Mouse (Mus musculus) megakaryocyte progenitor cell, adult 5-6 weeks (primary cell): Measurements from ENCODE around the gene H2-Q6. TPM values are rescaled to one million over a fixed set of nuclear protein-coding genes. Genes with fewer than 3 reads are reported as not detected.
"Not testable (repeated sequence)": the region's sequence is repeated elsewhere in the genome, so short reads cannot be mapped to it uniquely, and the experiment has no call there.

Experiments
- ATAC-seq: replicated peaks from 2 replicates; pipeline ENCODE4 v1.8.0; 2016; ENCODE audit warnings: mild to moderate bottlenecking, moderate TSS enrichment, inconsistent platforms; ENCODE audit not compliant: poor library complexity
- total RNA-seq, 2 experiments: library from RNA; stranded (forward) in 1 of 2; stranded (reverse) in 1 of 2; fragments of 157-497, 149-512 nt in 1 of 2; fragments of 200-1000 nt in 1 of 2; gene quantifications; 2 replicates each; pipeline versions ENCODE4 v1.2.3 to v1.2.4; 2015 to 2017

The H2-Q6 gene
- total RNA-seq, 2 experiments from 2014 or later, result 25.6 to 37.3 TPM

DNA sequence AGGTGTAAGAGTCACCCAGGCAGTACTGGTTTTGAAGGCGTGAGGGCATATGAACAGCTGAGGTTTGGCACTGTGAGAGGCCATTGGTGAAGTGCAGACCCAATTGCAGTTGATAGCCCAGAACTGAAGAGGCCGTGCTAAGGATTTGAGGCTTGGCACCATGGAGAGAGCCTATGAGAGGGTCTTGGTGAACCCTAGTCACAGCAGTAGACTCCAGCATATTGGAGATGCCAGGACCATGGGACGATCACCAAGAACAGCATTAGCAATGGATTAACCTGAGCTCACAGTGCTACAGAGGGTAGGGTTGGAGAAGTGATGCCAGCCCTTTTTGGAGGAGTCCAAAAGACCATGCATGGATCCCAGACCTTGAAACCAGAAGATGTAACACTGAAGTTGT is 7.5 kb downstream of the H2-Q6 start:
- not testable (repeated sequence) for ATAC-seq

DNA sequence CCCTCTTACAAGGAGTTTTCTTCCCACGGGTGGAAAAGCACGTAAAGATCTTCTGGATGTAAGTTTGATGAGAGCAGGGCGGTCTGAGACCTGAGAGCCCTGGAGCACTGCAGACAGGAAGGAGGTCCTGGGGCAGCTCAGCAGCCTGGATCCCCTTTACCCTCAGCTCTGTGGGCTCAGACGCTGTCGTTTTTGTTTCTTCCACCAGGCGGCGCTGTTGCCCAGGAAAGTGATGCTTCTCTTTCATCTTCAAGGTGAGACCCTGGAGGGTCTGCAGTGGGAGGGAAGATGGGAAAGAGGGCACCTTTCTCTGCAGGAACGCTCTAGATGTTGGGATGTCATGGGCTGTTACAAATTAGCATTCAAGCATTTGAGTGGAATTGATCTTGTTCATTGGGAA is 10.2 kb downstream of the H2-Q6 start:
- 0 out of 2 replicates have a peak, but pooled peaks have one; percentile 23 for ATAC-seq

DNA sequence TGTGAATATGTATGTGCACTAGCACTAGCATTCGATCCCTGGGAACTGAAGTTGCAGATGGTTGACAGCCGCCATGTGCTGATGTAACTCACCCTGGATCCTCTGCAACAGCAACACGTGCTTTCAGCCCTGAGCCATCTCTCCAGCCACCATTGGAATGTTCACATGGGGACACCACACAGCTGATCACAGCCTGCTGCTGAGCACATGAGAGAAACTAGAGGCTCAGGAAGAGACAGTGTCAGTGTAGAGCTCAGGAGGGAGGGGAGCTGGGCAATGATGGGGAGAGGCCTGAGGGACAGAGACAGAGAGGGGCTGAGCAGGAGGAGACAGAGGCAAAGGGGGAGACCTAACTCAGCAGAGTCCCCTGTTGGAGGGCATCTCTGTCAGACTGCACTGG is 10.9 kb downstream of the H2-Q6 start:
- ATAC-seq, result not testable (repeated sequence)

DNA sequence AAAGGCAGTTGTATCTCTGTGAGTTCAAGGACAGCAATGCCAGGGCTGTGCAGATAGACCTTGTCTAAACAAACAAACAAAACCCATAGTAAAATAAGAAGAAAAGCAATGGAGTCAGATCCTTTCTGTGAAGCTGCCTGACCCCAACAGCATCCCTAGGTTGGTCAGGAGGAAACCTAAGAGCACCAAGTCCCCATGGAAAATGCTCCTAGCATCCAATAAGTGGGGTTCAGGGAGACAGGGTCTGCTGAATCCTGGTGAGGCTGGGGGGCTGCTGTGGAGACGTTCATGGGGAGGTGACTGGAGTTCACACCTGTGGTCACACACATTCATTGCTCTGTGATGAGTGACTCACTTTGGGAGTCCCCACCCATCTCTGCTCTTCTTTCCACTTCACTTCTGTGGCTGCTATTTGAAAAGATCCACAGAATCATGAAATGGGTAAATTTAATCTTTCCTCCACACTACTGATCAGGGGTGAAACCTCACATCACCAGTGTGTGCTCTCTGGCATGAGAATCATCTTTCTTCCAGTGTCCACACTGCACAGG is 12.8 kb downstream of the H2-Q6 start:
- ATAC-seq, result not testable (repeated sequence)

GRCm38 (mm10) chr17:35438395-35438794 is 13.7 kb downstream of the H2-Q6 start:
- ATAC-seq, result not testable (repeated sequence)

DNA sequence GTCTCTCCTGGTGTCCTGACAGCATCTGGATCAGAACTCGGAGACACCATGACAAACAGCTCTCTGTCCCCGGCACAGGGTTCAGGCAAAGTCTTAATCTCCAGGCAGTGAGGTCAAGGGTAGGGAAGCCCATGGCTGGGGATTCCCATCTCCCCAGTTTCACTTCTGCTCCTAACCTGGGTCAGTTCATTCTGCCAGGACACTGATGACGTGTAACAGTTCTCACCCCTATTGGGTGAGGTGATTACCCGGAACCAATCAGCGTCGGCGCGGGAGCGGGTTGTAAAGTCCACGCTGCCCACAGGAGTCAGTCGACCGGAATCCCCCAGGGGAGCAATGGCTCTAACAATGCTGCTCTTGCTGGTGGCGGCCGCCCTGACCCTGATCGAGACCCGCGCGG is 14.2 kb downstream of the H2-Q6 start, which contains the start of gene H2-Q7:
H2-Q7 (plus strand) TSS at position 271 of the 400 bp plus-strand sequence.
- ATAC-seq, result peak; percentile 97

DNA sequence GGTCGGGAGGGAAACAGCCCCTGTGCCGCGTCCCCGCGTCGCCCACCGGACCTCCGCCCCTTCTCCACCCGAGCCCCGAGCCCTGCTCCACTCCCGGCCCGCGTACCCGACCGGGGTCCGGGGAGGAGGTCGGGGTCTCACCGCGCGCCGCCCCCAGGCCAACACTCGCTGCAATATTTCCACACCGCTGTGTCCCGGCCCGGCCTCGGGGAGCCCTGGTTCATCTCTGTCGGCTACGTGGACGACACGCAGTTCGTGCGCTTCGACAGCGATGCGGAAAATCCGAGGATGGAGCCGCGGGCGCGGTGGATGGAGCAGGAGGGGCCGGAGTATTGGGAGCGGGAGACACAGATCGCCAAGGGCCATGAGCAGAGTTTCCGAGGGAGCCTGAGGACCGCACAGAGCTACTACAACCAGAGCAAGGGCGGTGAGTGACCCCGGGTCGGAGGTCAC is 14.7 kb downstream of the H2-Q6 start:
- ATAC-seq, result not testable (repeated sequence)

DNA sequence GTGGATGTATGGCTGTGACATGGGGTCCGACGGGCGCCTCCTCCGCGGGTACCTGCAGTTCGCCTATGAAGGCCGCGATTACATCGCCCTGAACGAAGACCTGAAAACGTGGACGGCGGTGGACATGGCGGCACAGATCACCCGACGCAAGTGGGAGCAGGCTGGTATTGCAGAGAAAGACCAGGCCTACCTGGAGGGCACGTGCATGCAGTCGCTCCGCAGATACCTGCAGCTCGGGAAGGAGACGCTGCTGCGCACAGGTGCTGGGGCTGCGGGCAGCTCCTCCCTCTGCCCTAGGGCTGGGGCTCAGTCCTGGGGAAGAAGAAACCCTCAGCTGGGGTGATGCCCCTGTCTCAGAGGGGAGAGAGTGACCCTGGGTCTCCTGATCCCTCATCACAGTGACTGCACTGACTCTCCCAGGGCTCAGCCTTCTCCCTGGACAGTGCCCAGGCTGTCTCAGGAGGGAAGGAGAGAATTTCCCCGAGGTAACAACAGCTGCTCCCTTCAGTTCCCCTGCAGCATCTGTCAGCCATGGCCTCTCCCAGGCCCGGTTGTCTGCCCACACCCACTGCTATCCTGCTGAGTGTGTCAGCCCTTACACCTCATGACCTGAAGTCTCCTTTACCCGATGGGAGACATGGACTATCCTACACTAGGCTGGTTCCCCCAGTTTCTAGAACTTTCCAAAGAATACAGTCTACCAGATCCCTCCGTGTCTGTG is 15.4 kb downstream of the H2-Q6 start:
- ATAC-seq, result not testable (repeated sequence)

- ATAC-seq, result not testable (repeated sequence)
Measured at GRCm38 (mm10) chr17:35442376-35442775, 17.7 kb downstream of the H2-Q6 start.

- ATAC-seq, result not testable (repeated sequence)
Measured at GRCm38 (mm10) chr17:35444510-35444909, 19.9 kb downstream of the H2-Q6 start.

- ATAC-seq, result not testable (repeated sequence)
Measured at GRCm38 (mm10) chr17:35458247-35458646, 33.6 kb downstream of the H2-Q6 start.

GRCm38 (mm10) chr17:35460513-35461341 is 36.1 kb downstream of the H2-Q6 start:
- peak; percentile 88 for ATAC-seq

DNA sequence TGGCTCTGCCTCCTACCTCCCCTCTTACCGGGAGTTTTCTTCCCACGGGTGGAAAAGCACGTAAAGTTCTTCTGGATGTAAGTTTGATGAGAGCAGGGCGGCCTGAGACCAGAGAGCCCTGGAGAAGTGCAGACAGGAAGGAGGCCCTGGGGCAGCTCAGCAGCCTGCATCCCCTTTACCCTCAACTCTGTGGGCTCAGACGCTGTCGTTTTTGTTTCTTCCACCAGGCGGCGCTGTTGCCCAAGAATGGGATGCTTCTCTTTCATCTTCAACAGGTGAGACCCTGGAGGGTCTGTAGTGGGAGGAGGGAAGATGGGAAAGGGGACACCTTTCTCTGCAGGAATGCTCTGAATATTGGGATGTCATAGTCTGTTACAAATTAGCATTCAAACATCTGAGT is 41.0 kb downstream of the H2-Q6 start:
- ATAC-seq, result peak; percentile 54; the same call in 1 of the 2 replicates

GRCm38 (mm10) chr17:35468936-35469335 is 44.3 kb downstream of the H2-Q6 start:
- not testable (repeated sequence) for ATAC-seq

DNA sequence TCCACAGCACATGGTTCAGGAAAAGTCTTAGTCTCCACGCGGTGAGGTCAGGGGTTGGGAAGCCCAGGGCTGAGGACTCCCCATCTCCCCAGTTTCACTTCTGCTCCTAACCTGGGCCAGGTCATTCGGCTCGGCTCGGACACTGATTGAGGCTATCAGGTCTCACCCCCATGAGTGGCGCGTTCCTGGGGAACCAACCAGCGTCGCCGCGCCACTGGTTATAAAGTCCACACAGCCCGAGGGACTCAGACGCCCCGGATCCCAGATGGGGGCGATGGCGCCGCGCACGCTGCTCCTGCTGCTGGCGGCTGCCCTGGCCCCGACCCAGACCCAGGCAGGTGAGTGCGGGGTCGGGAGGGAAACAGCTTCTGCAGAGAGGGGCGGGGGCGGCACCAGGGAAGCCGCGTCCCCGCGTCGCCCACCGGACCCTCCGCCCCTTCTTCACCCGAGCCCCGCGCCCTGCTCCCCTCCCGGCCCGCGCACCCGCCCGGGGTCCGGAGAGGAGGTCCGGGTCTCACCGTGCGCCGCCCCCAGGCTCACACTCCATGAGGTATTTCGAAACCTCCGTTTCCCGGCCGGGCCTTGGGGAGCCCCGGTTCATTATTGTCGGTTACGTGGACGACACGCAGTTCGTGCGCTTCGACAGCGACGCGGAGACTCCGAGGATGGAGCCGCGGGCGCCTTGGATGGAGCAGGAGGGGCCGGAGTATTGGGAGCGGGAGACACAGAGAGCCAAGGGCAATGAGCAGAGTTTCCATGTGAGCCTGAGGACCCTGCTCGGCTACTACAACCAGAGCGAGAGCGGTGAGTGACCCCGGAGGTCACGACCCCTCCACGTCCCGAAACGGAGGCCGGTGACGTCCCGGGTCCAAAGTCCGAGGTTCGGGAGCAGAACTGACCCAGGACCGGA is 45.4 kb downstream of the H2-Q6 start, which contains the start of gene H2-Q10:
H2-Q10 (plus strand) TSS at position 248 of the 910 bp plus-strand sequence.
- ATAC-seq, result no peak

Other genes starting within 250 kb of the H2-Q6 start
- 5.8 and 12.4 TPM in 2 replicates for gene Aif1, start 248.8 kb upstream of the H2-Q6 start, total RNA-seq (2015)
- 8.9 and 11.5 TPM in 2 replicates for gene Aif1, start 248.8 kb upstream of the H2-Q6 start, total RNA-seq (2017)
- 65.2 and 70.1 TPM in 2 replicates for gene Lst1, start 236.4 kb upstream of the H2-Q6 start, total RNA-seq (2015)
- 47.2 and 99.6 TPM in 2 replicates for gene Lst1, start 236.4 kb upstream of the H2-Q6 start, total RNA-seq (2017)
- 0.22 and 0.81 TPM in 2 replicates for gene Ltb, start 230.4 kb upstream of the H2-Q6 start, total RNA-seq (2015)
- 0.47 and 4.4 TPM in 2 replicates for gene Ltb, start 230.4 kb upstream of the H2-Q6 start, total RNA-seq (2017)
- gene Tnf, start 222.8 kb upstream of the H2-Q6 start, total RNA-seq (2015), result 18.6 and 33.2 TPM in 2 replicates
- gene Tnf, start 222.8 kb upstream of the H2-Q6 start, total RNA-seq (2017), result 11.1 and 16.4 TPM in 2 replicates
- not detected in 2 replicates for gene Lta, start 219.5 kb upstream of the H2-Q6 start, total RNA-seq (2015)
- gene Lta, start 219.5 kb upstream of the H2-Q6 start, total RNA-seq (2017), result not detected in 2 replicates
- not detected in 2 replicates for gene Gm16181, start 204.0 kb upstream of the H2-Q6 start, total RNA-seq (2015)
- gene Gm16181, start 204.0 kb upstream of the H2-Q6 start, total RNA-seq (2017), result not detected in 2 replicates
- gene Atp6v1g2, start 191.2 kb upstream of the H2-Q6 start, total RNA-seq (2015), result 4.1 and 6.9 TPM in 2 replicates
- gene Atp6v1g2, start 191.2 kb upstream of the H2-Q6 start, total RNA-seq (2017), result 1.1 and 2.4 TPM in 2 replicates
- gene Nfkbil1, start 189.1 kb upstream of the H2-Q6 start, total RNA-seq (2015), result 1.9 and 3.1 TPM in 2 replicates
- 6.7 and 8.0 TPM in 2 replicates for gene Nfkbil1, start 189.1 kb upstream of the H2-Q6 start, total RNA-seq (2017)
- 289 and 314 TPM in 2 replicates for gene Ddx39b, start 183.1 kb upstream of the H2-Q6 start, total RNA-seq (2015)
- gene Ddx39b, start 183.1 kb upstream of the H2-Q6 start, total RNA-seq (2017), result 188 and 193 TPM in 2 replicates
- gene H2-D1, start 162.1 kb upstream of the H2-Q6 start, total RNA-seq (2015), result 248 and 262 TPM in 2 replicates
- gene H2-D1, start 162.1 kb upstream of the H2-Q6 start, total RNA-seq (2017), result 464 and 467 TPM in 2 replicates
- not detected in 2 replicates for gene H2-Q1, start 104.4 kb upstream of the H2-Q6 start, total RNA-seq (2015)
- not detected in 2 replicates for gene H2-Q1, start 104.4 kb upstream of the H2-Q6 start, total RNA-seq (2017)
- gene H2-Q2, start 82.6 kb upstream of the H2-Q6 start, total RNA-seq (2015), result not detected in 2 replicates
- not detected in 2 replicates for gene H2-Q2, start 82.6 kb upstream of the H2-Q6 start, total RNA-seq (2017)
- gene H2-Q4, start 45.2 kb upstream of the H2-Q6 start, total RNA-seq (2015), result 10.6 and 18.1 TPM in 2 replicates
- gene H2-Q4, start 45.2 kb upstream of the H2-Q6 start, total RNA-seq (2017), result 24.4 and 31.4 TPM in 2 replicates
- gene H2-Q7, start 14.3 kb downstream of the H2-Q6 start, total RNA-seq (2015), result 41.7 and 63.1 TPM in 2 replicates
- 23.7 and 30.0 TPM in 2 replicates for gene H2-Q7, start 14.3 kb downstream of the H2-Q6 start, total RNA-seq (2017)
- gene H2-Q10, start 45.2 kb downstream of the H2-Q6 start, total RNA-seq (2015), result 0.64 and 0.78 TPM in 2 replicates
- 0.30 and 0.71 TPM in 2 replicates for gene H2-Q10, start 45.2 kb downstream of the H2-Q6 start, total RNA-seq (2017)
- gene Pou5f1, start 81.2 kb downstream of the H2-Q6 start, total RNA-seq (2015), result 0.34 and 0.39 TPM in 2 replicates
- 0.64 TPM in 1 of 2 replicates, not detected in the other for gene Pou5f1, start 81.2 kb downstream of the H2-Q6 start, total RNA-seq (2017)
- gene Tcf19, start 92.0 kb downstream of the H2-Q6 start, total RNA-seq (2015), result 23.3 and 23.8 TPM in 2 replicates
- gene Tcf19, start 92.0 kb downstream of the H2-Q6 start, total RNA-seq (2017), result 8.5 and 8.7 TPM in 2 replicates
- gene Cchcr1, start 92.2 kb downstream of the H2-Q6 start, total RNA-seq (2015), result 1.1 and 1.9 TPM in 2 replicates
- 4.0 and 5.6 TPM in 2 replicates for gene Cchcr1, start 92.2 kb downstream of the H2-Q6 start, total RNA-seq (2017)
- gene Psors1c2, start 108.4 kb downstream of the H2-Q6 start, total RNA-seq (2015), result not detected in 2 replicates
- not detected in 2 replicates for gene Psors1c2, start 108.4 kb downstream of the H2-Q6 start, total RNA-seq (2017)
- not detected in 2 replicates for gene Cdsn, start 127.3 kb downstream of the H2-Q6 start, total RNA-seq (2015)
- gene Cdsn, start 127.3 kb downstream of the H2-Q6 start, total RNA-seq (2017), result not detected in 2 replicates
- gene 2300002M23Rik, start 142.6 kb downstream of the H2-Q6 start, total RNA-seq (2015), result not detected in 2 replicates
- not detected in 2 replicates for gene 2300002M23Rik, start 142.6 kb downstream of the H2-Q6 start, total RNA-seq (2017)
- not detected in 2 replicates for gene Sfta2, start 176.7 kb downstream of the H2-Q6 start, total RNA-seq (2015)
- gene Sfta2, start 176.7 kb downstream of the H2-Q6 start, total RNA-seq (2017), result not detected in 2 replicates
- not detected in 2 replicates for gene Gm9573, start 201.8 kb downstream of the H2-Q6 start, total RNA-seq (2015)
- gene Gm9573, start 201.8 kb downstream of the H2-Q6 start, total RNA-seq (2017), result not detected in 2 replicates
- not detected in 2 replicates for gene Mucl3, start 218.8 kb downstream of the H2-Q6 start, total RNA-seq (2015)
- gene Mucl3, start 218.8 kb downstream of the H2-Q6 start, total RNA-seq (2017), result not detected in 2 replicates
- 5.7 and 11.4 TPM in 2 replicates for gene Vars2, start 242.7 kb downstream of the H2-Q6 start, total RNA-seq (2015)
- gene Vars2, start 242.7 kb downstream of the H2-Q6 start, total RNA-seq (2017), result 12.7 and 14.9 TPM in 2 replicates
- 26.2 and 31.8 TPM in 2 replicates for gene Gtf2h4, start 248.9 kb downstream of the H2-Q6 start, total RNA-seq (2015)
- gene Gtf2h4, start 248.9 kb downstream of the H2-Q6 start, total RNA-seq (2017), result 24.8 and 29.5 TPM in 2 replicates